Mouse (Mus musculus) lung, postnatal 0 days (tissue): ENCODE data around the gene Stx17. TPM values are rescaled to one million over a fixed set of nuclear protein-coding genes. Genes with fewer than 3 reads are reported as not detected.

Source experiments
- ATAC-seq: fragments of 200-750 bp; cut with Nextera tagmentation; 2 replicates; pipeline ENCODE4 v1.8.0; 2017; ENCODE audit warnings: moderate library complexity
- DNase-seq: peaks from one replicate; pipeline ENCODE4 v3.0.0-alpha.2; 2016; ENCODE audit warnings: low spot score
- H3K27ac ChIP-seq: fragments of 300-500 bp; sonication (generic); 2 replicates; pipeline ENCODE4 v1.5.1; 2014; ENCODE audit warnings: antibody characterized with exemption, mild to moderate bottlenecking, low read length, mixed read lengths
- H3K27me3 ChIP-seq: fragments of 300-500 bp; sonication (generic); replicated peaks from 2 replicates; pipeline ENCODE4 v1.6.1; 2014; ENCODE audit warnings: low read length, mixed read lengths; ENCODE audit not compliant: insufficient read depth
- H3K36me3 ChIP-seq: fragments of 300-500 bp; sonication (generic); 2 replicates; pipeline ENCODE4 v1.6.1; 2014; ENCODE audit warnings: low read length, mixed read lengths; ENCODE audit not compliant: insufficient read depth
- H3K4me1 ChIP-seq: fragments of 300-500 bp; sonication (generic); 2 replicates; pipeline ENCODE4 v1.6.1; 2014; ENCODE audit warnings: antibody characterized with exemption, low read depth, low read length, mixed read lengths; ENCODE audit not compliant: insufficient read depth
- H3K4me2 ChIP-seq: fragments of 300-500 bp; sonication (generic); replicated peaks from 2 replicates; pipeline ENCODE4 v1.6.1; 2014; ENCODE audit warnings: low read depth, mild to moderate bottlenecking, low read length, moderate library complexity, mixed read lengths
- H3K4me3 ChIP-seq: fragments of 300-500 bp; sonication (generic); 2 replicates; pipeline ENCODE4 v1.5.1; 2014; ENCODE audit warnings: low read depth, low read length
- H3K9ac ChIP-seq: fragments of 300-500 bp; sonication (generic); replicated peaks from 2 replicates; pipeline ENCODE4 v1.6.1; 2014; ENCODE audit warnings: low read depth, mild to moderate bottlenecking
- H3K9me3 ChIP-seq: fragments of 300-500 bp; sonication (generic); 2 replicates; pipeline ENCODE4 v1.6.1; 2016; ENCODE audit warnings: low read length, mixed read lengths
- CTCF ChIP-seq: IDR thresholded peaks from 2 replicates; pipeline ENCODE4 v1.5.1; 2016; ENCODE audit warnings: antibody characterized with exemption, mild to moderate bottlenecking
- EP300 ChIP-seq: IDR thresholded peaks from 2 replicates; pipeline ENCODE4 v1.6.1; 2016; ENCODE audit warnings: antibody characterized with exemption, mild to moderate bottlenecking, control low read depth
- WGBS: fragments of 180-500 bp; shearing (Covaris S2); extraction: QIAGEN DNeasy Blood & Tissue Kit; methylation state at CpG from one replicate; pipeline ENCODE4 v1.1.7; 2014; 5-methylcytosine and 5-hydroxymethylcytosine counted together
- polyA plus RNA-seq: library from polyadenylated mRNA; unstranded; fragments of >200 nt; fragmentation: Nextera tagmentation; extraction: Ambion mirVana; gene quantifications from 2 replicates; pipeline ENCODE4 v1.2.1, GENCODE M21; 2015

Stx17 gene
- polyA plus RNA-seq, 1 experiment from 2014 or later, result 30.4 TPM

DNA sequence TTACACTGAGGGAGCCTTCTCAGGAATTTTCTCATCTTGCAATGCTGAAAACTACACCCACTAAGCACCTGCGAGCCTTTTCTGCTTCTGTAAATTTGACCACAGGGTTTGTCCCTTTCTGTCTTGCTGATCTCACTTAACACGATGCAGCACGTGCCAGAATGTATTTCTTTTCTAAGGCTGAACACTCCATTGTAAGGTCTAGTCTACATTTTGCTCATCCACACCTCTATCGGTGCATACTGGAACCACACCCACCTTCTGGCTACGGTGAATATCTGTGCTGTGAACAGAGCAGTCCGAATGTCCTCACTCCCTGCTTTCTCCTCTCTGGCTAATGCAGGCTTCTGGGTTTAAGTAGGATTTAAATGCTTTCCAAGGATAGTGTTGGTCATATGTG lies 37.2 kb upstream of the Stx17 start:
- no peaks in the 10 kb centered on the region for H3K4me1 ChIP-seq
- no peak for TF ChIP-seq CTCF
- TF ChIP-seq EP300, result no peak
- DNase-seq (no peak), ATAC-seq (no peak)
- H3K4me2 ChIP-seq, result no peak overlapping the region
- no peaks in the 10 kb centered on the region for H3K9me3 ChIP-seq
- H3K27ac ChIP-seq, result no peak overlapping the region
- H3K9ac ChIP-seq, result no peak overlapping the region
- WGBS, result 77% methylated on average over 6 of the region's 6 CpGs
- no peaks in the 10 kb centered on the region for H3K36me3 ChIP-seq
- no peaks in the 10 kb centered on the region for H3K27me3 ChIP-seq
- no peak overlapping the region for H3K4me3 ChIP-seq

GRCm38 (mm10) chr4:48093221-48093620 lies 31.5 kb upstream of the Stx17 start:
- ATAC-seq, result no peak
- H3K36me3 ChIP-seq, result no peaks in the 10 kb centered on the region
- whole genome bisulfite sequencing, result 79% methylated on average over 3 of the region's 3 CpGs

GRCm38 (mm10) chr4:48100217-48100616 lies 24.5 kb upstream of the Stx17 start:
- Histone ChIP-seq H3K27me3 (no peaks in the 10 kb centered on the region), H3K4me3 (no peak overlapping the region), H3K9me3 (no peaks in the 10 kb centered on the region), H3K4me1 (no peaks in the 10 kb centered on the region), H3K36me3 (no peaks in the 10 kb centered on the region), H3K4me2 (no peak overlapping the region), H3K9ac (no peak overlapping the region), H3K27ac (no peak overlapping the region)
- 81% methylated on average over 8 of the region's 8 CpGs for WGBS
- TF ChIP-seq EP300, result no peak
- TF ChIP-seq CTCF, result no peak
- DNase-seq (no peak), ATAC-seq (no peak)

More at GRCm38 (mm10) chr4:48093221-48093620, 31.5 kb upstream of the Stx17 start:
- Histone ChIP-seq H3K9ac (no peak overlapping the region), H3K27ac (no peak overlapping the region), H3K4me2 (no peak overlapping the region), H3K4me3 (no peak overlapping the region), H3K27me3 (no peaks in the 10 kb centered on the region), H3K4me1 (no peaks in the 10 kb centered on the region), H3K9me3 (no peaks in the 10 kb centered on the region)
- TF ChIP-seq CTCF (no peak), EP300 (no peak)
- no peak for DNase-seq

DNA sequence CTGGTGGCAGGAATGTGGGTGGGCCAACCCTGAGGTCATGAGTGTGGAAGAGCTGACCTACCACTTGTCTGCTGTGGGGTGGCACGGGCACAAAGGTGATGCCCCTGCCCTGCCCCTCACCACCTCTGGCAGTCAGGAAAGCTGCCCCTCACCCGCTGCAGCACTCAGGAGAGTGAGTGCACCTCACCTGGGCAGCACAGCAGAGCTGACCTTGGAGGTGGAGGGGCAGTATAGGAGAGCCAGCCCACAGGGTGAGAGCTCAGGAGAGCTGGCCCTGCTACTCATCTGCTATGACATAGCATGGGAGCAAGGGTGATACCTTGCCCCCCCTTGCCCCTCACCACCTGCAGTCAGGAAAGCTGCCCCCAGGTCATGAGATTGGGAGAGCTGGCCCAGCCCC lies 22.7 kb upstream of the Stx17 start:
- no peaks in the 10 kb centered on the region for H3K4me1 ChIP-seq
- no peak overlapping the region for H3K4me2 ChIP-seq
- H3K36me3 ChIP-seq, result no peaks in the 10 kb centered on the region
- H3K4me3 ChIP-seq, result no peak overlapping the region
- no peak overlapping the region for H3K27ac ChIP-seq
- no peak overlapping the region for H3K9ac ChIP-seq
- no peak for ATAC-seq
- 54% methylated on average over 2 of the region's 2 CpGs for WGBS
- no peak for DNase-seq
- no peaks in the 10 kb centered on the region for H3K27me3 ChIP-seq
- TF ChIP-seq EP300 (no peak), CTCF (no peak)
- H3K9me3 ChIP-seq, result no peaks in the 10 kb centered on the region

DNA sequence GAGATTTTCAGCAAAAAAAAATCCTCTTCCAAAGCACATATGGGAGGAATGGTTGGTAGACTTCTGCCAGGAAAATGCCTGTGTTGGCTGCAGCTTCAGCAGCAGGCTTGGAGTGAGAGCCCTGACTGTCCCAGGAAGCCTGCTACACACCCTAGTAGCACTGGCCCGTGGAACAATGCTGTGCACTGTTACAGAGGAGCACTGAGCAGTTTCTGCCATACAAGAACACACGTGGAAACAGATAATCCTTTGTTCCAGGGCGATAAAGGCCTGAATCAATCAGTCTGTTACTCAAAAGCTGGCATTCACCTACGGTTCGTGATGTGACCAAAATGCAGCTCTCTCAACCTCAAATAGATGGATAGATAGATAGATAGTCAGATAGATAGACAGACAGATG lies 19.3 kb upstream of the Stx17 start:
- Histone ChIP-seq H3K36me3 (no peaks in the 10 kb centered on the region), H3K27ac (no peak overlapping the region), H3K9ac (no peak overlapping the region), H3K4me2 (no peak overlapping the region), H3K4me1 (no peaks in the 10 kb centered on the region), H3K4me3 (no peak overlapping the region), H3K27me3 (no peaks in the 10 kb centered on the region), H3K9me3 (no peaks in the 10 kb centered on the region)
- DNase-seq (no peak), ATAC-seq (no peak)
- WGBS, result 54% methylated on average over 5 of the region's 5 CpGs
- no peak for TF ChIP-seq CTCF
- TF ChIP-seq EP300, result no peak

GRCm38 (mm10) chr4:48107086-48107485 lies 17.6 kb upstream of the Stx17 start:
- WGBS, result 77% methylated on average over 6 of the region's 6 CpGs
- H3K27me3 ChIP-seq, result no peaks in the 10 kb centered on the region
- no peak for ATAC-seq

DNA sequence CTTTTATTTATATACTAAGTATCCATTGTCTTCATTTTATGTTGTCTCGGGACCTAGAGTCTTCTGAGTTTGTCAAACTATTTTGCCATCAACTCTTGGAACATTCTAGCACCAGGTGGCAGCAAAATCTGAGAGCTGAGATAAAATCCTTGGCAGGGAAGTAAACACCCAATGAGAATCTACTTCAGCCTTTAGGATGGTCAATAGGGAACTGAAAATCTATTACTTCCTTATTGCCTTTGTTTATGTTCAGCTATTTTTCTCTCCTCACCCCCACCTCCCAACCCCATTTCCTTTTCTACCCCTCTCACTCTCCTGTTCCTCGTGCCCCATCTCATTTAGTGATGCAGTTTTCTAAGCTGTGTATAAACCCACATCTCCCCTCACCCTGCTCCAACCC lies 16.1 kb upstream of the Stx17 start:
- Histone ChIP-seq H3K4me3 (no peak overlapping the region), H3K36me3 (no peaks in the 10 kb centered on the region), H3K4me1 (no peaks in the 10 kb centered on the region), H3K4me2 (no peak overlapping the region), H3K27ac (no peak overlapping the region), H3K9me3 (no peaks in the 10 kb centered on the region), H3K27me3 (no peaks in the 10 kb centered on the region), H3K9ac (no peak overlapping the region)
- WGBS, result 50% methylated on average over 2 of the region's 2 CpGs
- ATAC-seq, result no peak
- TF ChIP-seq EP300 (no peak), CTCF (peak; percentile 25; the same call in 1 of the 2 replicates)
- peak; percentile 22 for DNase-seq

More at GRCm38 (mm10) chr4:48107086-48107485, 17.6 kb upstream of the Stx17 start:
- Histone ChIP-seq H3K4me3 (no peak overlapping the region), H3K9me3 (no peaks in the 10 kb centered on the region), H3K9ac (no peak overlapping the region), H3K36me3 (no peaks in the 10 kb centered on the region), H3K4me2 (no peak overlapping the region), H3K4me1 (no peaks in the 10 kb centered on the region), H3K27ac (no peak overlapping the region)
- no peak for TF ChIP-seq CTCF
- no peak for TF ChIP-seq EP300
- DNase-seq, result no peak
